22 mouse cellular contexts compared by ENCODE assay signal in genomic region chr11:68467962-68468612, GRCm38 (mm10). TPM values are rescaled to one million over a fixed set of nuclear protein-coding genes. Genes with fewer than 3 reads are reported as not detected.
DNase-seq lines count a peak whose midpoint lies in the region; TF ChIP-seq lines count a peak whose summit lies in the region.
"Had no signal": no experiment of that assay in that cellular context is flagged by ENCODE, and none has a peak within 500 bp of the region (broad histone marks: within the 10 kb centered on the region; RNA-seq: fewer than 3 reads in every experiment).

No protein-coding gene starts in this region.

- no peak for TF ChIP-seq CTCF in bone marrow macrophage, adult 2 months (IDR thresholded peaks at IDR 0.05; ENCODE audit: low read depth, low read length)

- DNase-seq in adrenal gland, adult (ENCODE audit: inconsistent age in 2 of 2, low spot score in 1 of 2): peak; percentile 15 to 48
- DNase-seq in adrenal gland, postnatal 25 days: no peak
- peak; percentile 23 for DNase-seq in heart, adult 8-10 months (ENCODE audit: low spot score)
- no peak for DNase-seq in heart, postnatal 25 days (ENCODE audit: low spot score)
- DNase-seq in thymus, postnatal 25 days: no peak
- DNase-seq in cerebellum, adult 11 months: no peak
- DNase-seq in frontal cortex, postnatal 25 days (ENCODE audit: low spot score in 2 of 2): no peak
- DNase-seq: cerebellum, adult 11-12 months; cerebellum, postnatal 14 days; gastrocnemius, postnatal 14 days; kidney, postnatal 4 days; liver, embryonic 13.5 days; lung, adult 2 months; lung, postnatal 14 days; thymus, adult 18-20 months; thymus, postnatal 4 days had no signal

- peak overlapping the region; percentile 96 for H3K27ac ChIP-seq in bone marrow macrophage, adult 2 months (ENCODE audit: insufficient read depth, low read depth, low read length)
- H3K27ac ChIP-seq: embryonic facial prominence, embryonic 12.5 days; forebrain, embryonic 15.5 days; intestine, embryonic 15.5 days; liver, embryonic 13.5 days; midbrain, embryonic 12.5 days had no signal

- intact Hi-C loops in heart, postnatal 25 days (cut with DNase I): no loop called here

- no peak overlapping the region for H3K4me3 ChIP-seq in bone marrow macrophage, adult 2 months (ENCODE audit: insufficient read depth, low read length)
- H3K4me3 ChIP-seq: embryonic facial prominence, embryonic 12.5 days; erythroblast, embryonic 14.5 days; forebrain, embryonic 15.5 days; intestine, embryonic 15.5 days; liver, embryonic 13.5 days; midbrain, embryonic 12.5 days had no signal

- H3K4me1 ChIP-seq in bone marrow macrophage, adult 2 months (ENCODE audit: control insufficient read depth, insufficient read depth, low read length): peaks cover 84% of the 10 kb centered on the region
- H3K4me1 ChIP-seq: embryonic facial prominence, embryonic 12.5 days; forebrain, embryonic 15.5 days; intestine, embryonic 15.5 days; liver, embryonic 13.5 days; midbrain, embryonic 12.5 days had no signal

- no peak for TF ChIP-seq POLR2A in bone marrow macrophage, adult 2 months (IDR thresholded peaks at IDR 0.05; ENCODE audit: borderline replicate concordance, low read depth, low read length)

RNA-seq across cellular contexts. Expression of gene Pik3r6, which starts 34.7 kb away (rescaled TPM):
- total RNA-seq in adrenal gland, postnatal 25 days (2021): 2.2 and 2.6 TPM in 2 replicates
- total RNA-seq in heart, adult 8-10 months (2022): 1 to 10 TPM; 2.4 to 6.9 (median 3.8) TPM
- total RNA-seq in heart, postnatal 25 days (2021): 1 to 10 TPM; 4.9 to 5.6 TPM
- polyA plus RNA-seq in bone marrow macrophage, adult 2 months (2012; ENCODE audit: insufficient read depth, insufficient read length, missing spikeins): 30.1 and 35.5 TPM in 2 replicates

RNA-seq across cellular contexts. Expression of gene Pik3r5, which starts 36.2 kb away (rescaled TPM):
- 0.94 and 1.3 TPM in 2 replicates for total RNA-seq in adrenal gland, postnatal 25 days (2021)
- total RNA-seq in heart, adult 8-10 months (2022): 1 to 10 TPM in 1 of 4 experiments, under 1 TPM in 3; 0.31 to 1.6 (median 0.70) TPM
- total RNA-seq in heart, postnatal 25 days (2021): 1 to 10 TPM in 1 of 2 experiments, under 1 TPM in 1; 0.70 to 1.1 TPM
- 120 and 122 TPM in 2 replicates for polyA plus RNA-seq in bone marrow macrophage, adult 2 months (2012; ENCODE audit: insufficient read depth, insufficient read length, missing spikeins)

Comparison
In these comparisons a context has a peak if more than half of its experiments do, and no peak if none do; other contexts are left out.
1. DNase-seq: peak in adrenal gland, adult (2 of 2) and heart, adult 8-10 months (single experiment); none in adrenal gland, postnatal 25 days (single experiment), heart, postnatal 25 days (single experiment), thymus, postnatal 25 days (single experiment), cerebellum, adult 11 months (single experiment) and frontal cortex, postnatal 25 days (0 of 2).